In genomic region chr10:5685608-5686007, GRCm38 (mm10) we compare ENCODE assay signal across 26 mouse cellular contexts. TPM values are rescaled to one million over a fixed set of nuclear protein-coding genes. Genes with fewer than 3 reads are reported as not detected.
DNase-seq lines count a peak whose midpoint lies in the region; ATAC-seq and TF ChIP-seq lines count a peak whose summit lies in the region.
"Had no signal": no experiment of that assay in that cellular context is flagged by ENCODE, and none has a peak within 500 bp of the region (broad histone marks: within the 10 kb centered on the region; RNA-seq: fewer than 3 reads in every experiment).

No protein-coding gene starts in this region.

- DNase-seq in G1E (ENCODE audit: low spot score): no peak
- peak; percentile 19 for DNase-seq in c-Kit-positive CD71-positive TER-119-negative erythroid progenitor cells, embryonic 14.5 days (ENCODE audit: low read depth)
- peak; percentile 4 to 25 for DNase-seq in lung, postnatal 4 days
- DNase-seq in cerebellum, adult 2 months: no peak
- DNase-seq in adrenal gland, adult 8-10 months: no peak
- no peak for DNase-seq in gastrocnemius, postnatal 25 days
- DNase-seq: adrenal gland, postnatal 10 days; B cell, adult 2 months; cerebellum, postnatal 14 days; gastrocnemius, postnatal 36 days; heart, adult 2 months; kidney, adult 2 months; kidney, postnatal 10 days; thymus, postnatal 25 days had no signal

- no peaks in the 10 kb centered on the region for H3K27me3 ChIP-seq in G1E (ENCODE audit: insufficient read depth, low read length)
- no peaks in the 10 kb centered on the region for H3K27me3 ChIP-seq in liver, embryonic 15.5 days
- no peaks in the 10 kb centered on the region for H3K27me3 ChIP-seq in cerebellum, adult 2 months (ENCODE audit: control insufficient read depth, insufficient read depth, low read length)
- H3K27me3 ChIP-seq: CH12.LX; embryonic facial prominence, embryonic 12.5 days; heart, embryonic 13.5 days; lung, embryonic 15.5 days; stomach, embryonic 15.5 days had no signal

- TF ChIP-seq POLR2A in cerebellum, adult 2 months (IDR thresholded peaks at IDR 0.05; ENCODE audit: borderline replicate concordance, insufficient read depth, low read length): no peak

- peak; percentile 34; the same call in 1 of the 2 replicates for ATAC-seq in G1E (ENCODE audit: extremely low read depth, insufficient number of reproducible peaks, low FRiP score, poor library complexity, severe bottlenecking)
- peak; percentile 76 for ATAC-seq in liver, embryonic 15.5 days (ENCODE audit: insufficient read depth)
- ATAC-seq: activated CD4-positive, CD25-positive, alpha-beta regulatory T cell, adult 4 months; midbrain, embryonic 16.5 days had no signal

- no peaks in the 10 kb centered on the region for H3K9me3 ChIP-seq in G1E (replicated peaks)
- H3K9me3 ChIP-seq in liver, embryonic 15.5 days (replicated peaks): no peaks in the 10 kb centered on the region
- H3K9me3 ChIP-seq: embryonic facial prominence, embryonic 12.5 days; heart, embryonic 13.5 days; lung, embryonic 15.5 days; stomach, embryonic 15.5 days had no signal

- H3K36me3 ChIP-seq in G1E (replicated peaks): no peaks in the 10 kb centered on the region
- no peaks in the 10 kb centered on the region for H3K36me3 ChIP-seq in liver, embryonic 15.5 days (replicated peaks)
- H3K36me3 ChIP-seq: embryonic facial prominence, embryonic 12.5 days; heart, embryonic 13.5 days; lung, embryonic 15.5 days; stomach, embryonic 15.5 days had no signal

- H3K27ac ChIP-seq in liver, embryonic 15.5 days (replicated peaks): no peak overlapping the region
- H3K27ac ChIP-seq in cerebellum, adult 2 months (ENCODE audit: insufficient read depth, low read length): no peak overlapping the region
- H3K27ac ChIP-seq: embryonic facial prominence, embryonic 12.5 days; heart, adult 2 months; heart, embryonic 13.5 days; hindbrain, embryonic 14.5 days; lung, embryonic 15.5 days; stomach, embryonic 15.5 days had no signal

- 16% methylated on average over 6 of the region's 6 CpGs for WGBS in liver, embryonic 15.5 days (ENCODE audit: insufficient replicate concordance)
- 67% methylated on average over 6 of the region's 6 CpGs for WGBS in cerebellum, adult 2 months

- H3K4me1 ChIP-seq in G1E (ENCODE audit: insufficient read depth, low read depth, low read length): peaks cover 4% of the 10 kb centered on the region; the same call in 1 of the 2 replicates
- H3K4me1 ChIP-seq in liver, embryonic 15.5 days (replicated peaks): peaks cover 12% of the 10 kb centered on the region
- no peaks in the 10 kb centered on the region for H3K4me1 ChIP-seq in cerebellum, adult 2 months (ENCODE audit: control insufficient read depth, insufficient read depth, low read length)
- H3K4me1 ChIP-seq: embryonic facial prominence, embryonic 12.5 days; lung, embryonic 15.5 days; stomach, embryonic 15.5 days had no signal

- peak overlapping the region; percentile 36; the same call in 1 of the 2 replicates for H3K4me2 ChIP-seq in liver, embryonic 15.5 days
- H3K4me2 ChIP-seq: embryonic facial prominence, embryonic 12.5 days; heart, embryonic 13.5 days; hindbrain, embryonic 14.5 days; lung, embryonic 15.5 days; stomach, embryonic 15.5 days had no signal

- no peak for TF ChIP-seq CTCF in G1E (IDR thresholded peaks at IDR 0.05; ENCODE audit: low read depth, low read length)
- TF ChIP-seq CTCF in cerebellum, adult 2 months (IDR thresholded peaks at IDR 0.05; ENCODE audit: borderline replicate concordance, insufficient read depth, low read depth, low read length): no peak

- H3K4me3 ChIP-seq in G1E (ENCODE audit: low read depth, low read length): no peak overlapping the region
- no peak overlapping the region for H3K4me3 ChIP-seq in liver, embryonic 15.5 days (replicated peaks)
- H3K4me3 ChIP-seq in cerebellum, adult 2 months (replicated peaks; ENCODE audit: insufficient read depth, low read depth, low read length): no peak overlapping the region
- H3K4me3 ChIP-seq: embryonic facial prominence, embryonic 12.5 days; heart, adult 2 months; heart, embryonic 13.5 days; lung, embryonic 15.5 days; stomach, embryonic 15.5 days had no signal

- no peak overlapping the region for H3K9ac ChIP-seq in liver, embryonic 15.5 days
- H3K9ac ChIP-seq: embryonic facial prominence, embryonic 12.5 days; heart, embryonic 13.5 days; hindbrain, embryonic 14.5 days; lung, embryonic 15.5 days; stomach, embryonic 15.5 days had no signal

RNA-seq across cellular contexts. Expression of gene Vip, which starts 46.6 kb away (rescaled TPM):
- total RNA-seq in G1E (2014; fragmentation: Nextera tagmentation) (not detected in 2 replicates), G1E (2017) (0.49 TPM in 1 of 2 replicates, not detected in the other)
- polyA plus RNA-seq in G1E (2012): not detected in 2 replicates
- polyA plus RNA-seq in liver, embryonic 15.5 days (2015; fragmentation: Nextera tagmentation; extraction: Ambion mirVana): 0.07 and 0.22 TPM in 2 replicates
- 1.9 and 3.7 TPM in 2 replicates for polyA plus RNA-seq in cerebellum, adult 2 months (2012; rRNA removed)
- under 1 TPM; 0.19 to 0.73 (median 0.30) TPM for total RNA-seq in adrenal gland, adult 8-10 months (2022)
- not detected for total RNA-seq in gastrocnemius, postnatal 25 days (2021)
- total RNA-seq: CH12.LX; gastrocnemius, postnatal 36 days; heart, adult 2 months; heart, postnatal 25 days had no signal
- polyA plus RNA-seq: activated CD4-positive, CD25-positive, alpha-beta regulatory T cell, adult 4 months; forebrain, embryonic 11.5 days; heart, adult 2 months; heart, embryonic 13.5 days; kidney, adult 2 months; limb, embryonic 11.5 days had no signal

Comparison
In these comparisons a context has a peak if more than half of its experiments do, and no peak if none do; other contexts are left out.
1. DNase-seq: peak in c-Kit-positive CD71-positive TER-119-negative erythroid progenitor cells, embryonic 14.5 days (single experiment) and lung, postnatal 4 days (2 of 2); none in G1E (single experiment), cerebellum, adult 2 months (0 of 2), adrenal gland, adult 8-10 months (single experiment) and gastrocnemius, postnatal 25 days (single experiment).